Mouse (Mus musculus): Measurements from ENCODE around the gene Trappc2l.
"Not testable (repeated sequence)": the region's sequence is repeated elsewhere in the genome, so short reads cannot be mapped to it uniquely, and the experiment has no call there.

Gene Trappc2l

GRCm38 (mm10) chr8:122611295-122612133 is at the start of gene Trappc2l, which contains the start of gene Galns:
Gene Trappc2l (plus strand): TSS chr8:122611640.
Gene Galns (minus strand): TSS chr8:122611463.
- DNase-seq (ENCODE audit: extremely low read depth, low read depth): peak; percentile 45

- no peak for DNase-seq (ENCODE audit: extremely low read depth, low read depth)
Measured at GRCm38 (mm10) chr8:122564363-122565352, 46.8 kb upstream of the Trappc2l start.

GRCm38 (mm10) chr8:122566766-122567165 is 44.7 kb upstream of the Trappc2l start:
- DNase-seq (ENCODE audit: extremely low read depth, low read depth): no peak

GRCm38 (mm10) chr8:122567361-122568108 is 43.9 kb upstream of the Trappc2l start, which contains the start of gene Cdt1:
Gene Cdt1 (plus strand): TSS chr8:122568015.
- DNase-seq (ENCODE audit: extremely low read depth, low read depth): peak; percentile 72

- DNase-seq (ENCODE audit: extremely low read depth, low read depth): no peak
Measured at GRCm38 (mm10) chr8:122568109-122568504, 43.3 kb upstream of the Trappc2l start.

- no peak for DNase-seq (ENCODE audit: extremely low read depth, low read depth)
Measured at GRCm38 (mm10) chr8:122568881-122569309, 42.5 kb upstream of the Trappc2l start.

- no peak for DNase-seq (ENCODE audit: extremely low read depth, low read depth)
Measured at GRCm38 (mm10) chr8:122569329-122569728, 42.1 kb upstream of the Trappc2l start.

- DNase-seq (ENCODE audit: extremely low read depth, low read depth): no peak
Measured at GRCm38 (mm10) chr8:122569996-122570395, 41.4 kb upstream of the Trappc2l start.

GRCm38 (mm10) chr8:122571153-122571552 is 40.3 kb upstream of the Trappc2l start:
- no peak for DNase-seq (ENCODE audit: extremely low read depth, low read depth)

GRCm38 (mm10) chr8:122571750-122572267 is 39.6 kb upstream of the Trappc2l start:
- no peak for DNase-seq (ENCODE audit: extremely low read depth, low read depth)

- DNase-seq (ENCODE audit: extremely low read depth, low read depth): no peak
Measured at GRCm38 (mm10) chr8:122572751-122573150, 38.7 kb upstream of the Trappc2l start.

- not testable (repeated sequence) for DNase-seq (ENCODE audit: extremely low read depth, low read depth)
Measured at GRCm38 (mm10) chr8:122573176-122573575, 38.3 kb upstream of the Trappc2l start.

- DNase-seq (ENCODE audit: extremely low read depth, low read depth): no peak
Measured at GRCm38 (mm10) chr8:122573577-122573976, 37.9 kb upstream of the Trappc2l start.

- no peak for DNase-seq (ENCODE audit: extremely low read depth, low read depth)
Measured at GRCm38 (mm10) chr8:122574264-122574663, 37.2 kb upstream of the Trappc2l start.

GRCm38 (mm10) chr8:122574667-122575251 is 36.7 kb upstream of the Trappc2l start:
- no peak for DNase-seq (ENCODE audit: extremely low read depth, low read depth)

GRCm38 (mm10) chr8:122575286-122575685 is 36.2 kb upstream of the Trappc2l start:
- DNase-seq (ENCODE audit: extremely low read depth, low read depth): no peak

GRCm38 (mm10) chr8:122575735-122576647 is 35.4 kb upstream of the Trappc2l start:
- DNase-seq (ENCODE audit: extremely low read depth, low read depth): no peak

- peak; percentile 64 for DNase-seq (ENCODE audit: extremely low read depth, low read depth)
Measured at GRCm38 (mm10) chr8:122576648-122577022, 34.8 kb upstream of the Trappc2l start, which contains the start of gene Aprt. Gene Aprt (minus strand): TSS chr8:122576909.

- DNase-seq (ENCODE audit: extremely low read depth, low read depth): no peak
Measured at GRCm38 (mm10) chr8:122577116-122577515, 34.3 kb upstream of the Trappc2l start.

Data from MEL-GATA-1-ER (cell line).